Mouse (Mus musculus) G1E (cell line): ENCODE measurements around the gene Tmcc1.

ENCODE experiments used
- CTCF ChIP-seq: IDR thresholded peaks from 2 replicates; pipeline ENCODE4 v1.5.1; 2012; ENCODE audit warnings: low read depth, low read length, inconsistent platforms, mixed read lengths
- GATA1 ChIP-seq: IDR thresholded peaks from 2 replicates; pipeline ENCODE4 v1.6.1; 2012; ENCODE audit warnings: borderline replicate concordance, low read length, inconsistent platforms, mixed read lengths
- GATA2 ChIP-seq: IDR thresholded peaks from 2 replicates; pipeline ENCODE4 v1.6.1; 2012; ENCODE audit warnings: low read depth, low read length, inconsistent platforms, borderline replicate concordance
- POLR2AphosphoS5 ChIP-seq: IDR thresholded peaks from 2 replicates; pipeline ENCODE4 v1.6.1; 2012; ENCODE audit warnings: low read depth, low read length, inconsistent platforms; ENCODE audit not compliant: insufficient replicate concordance

- TF ChIP-seq GATA2 = no peak
- no peak for TF ChIP-seq CTCF
- no peak for TF ChIP-seq GATA1
- TF ChIP-seq POLR2AphosphoS5 = no peak
Observed at GRCm38 (mm10) chr6:115968700-115969099, 224.6 kb downstream of the Tmcc1 start.
